Mouse (Mus musculus) spleen, postnatal 36 days (tissue): ENCODE data around the gene Hist1h3b.
"Not testable (repeated sequence)": the region's sequence is repeated elsewhere in the genome, so short reads cannot be mapped to it uniquely, and the experiment has no call there.

Experiments used
- DNase-seq, 2 experiments: peaks; one replicate each; pipeline ENCODE4 v3.0.0; 2022; ENCODE audit warnings: low spot score in 2 of 2, mixed read lengths in 1 of 2

Hist1h3b gene

GRCm38 (mm10) chr13:23753314-23754078 is 1.4 kb downstream of the Hist1h3b start:
- DNase-seq = no peak

GRCm38 (mm10) chr13:23755000-23755399 is 2.9 kb downstream of the Hist1h3b start:
- DNase-seq = no peak

- peak; percentile 93 to 97 for DNase-seq
Observed at GRCm38 (mm10) chr13:23756790-23757189, 4.7 kb downstream of the Hist1h3b start, which contains the start of gene Hist1h4b. Gene Hist1h4b, plus strand, starts transcription at chr13:23757013.

GRCm38 (mm10) chr13:23757211-23757773 is 5.2 kb downstream of the Hist1h3b start:
- DNase-seq = no peak

DNA sequence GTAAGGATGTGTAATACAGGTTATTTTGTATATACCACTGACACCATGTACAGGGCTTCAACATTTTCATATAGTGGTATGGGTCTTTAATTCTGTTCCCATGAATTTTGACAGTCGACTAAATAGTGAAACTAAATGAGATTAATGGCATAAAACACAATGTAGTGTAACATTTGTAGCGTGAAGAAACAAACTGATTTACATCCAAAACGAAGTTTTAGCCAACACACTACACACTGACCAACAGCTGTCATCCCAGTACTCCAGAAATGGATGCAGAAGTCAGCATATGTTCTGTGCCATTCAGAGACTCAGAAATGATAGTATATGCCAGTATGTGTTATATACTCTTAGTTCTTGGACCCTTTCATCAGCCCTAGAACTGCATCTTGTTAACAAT is 5.9 kb downstream of the Hist1h3b start:
- DNase-seq = no peak

DNA sequence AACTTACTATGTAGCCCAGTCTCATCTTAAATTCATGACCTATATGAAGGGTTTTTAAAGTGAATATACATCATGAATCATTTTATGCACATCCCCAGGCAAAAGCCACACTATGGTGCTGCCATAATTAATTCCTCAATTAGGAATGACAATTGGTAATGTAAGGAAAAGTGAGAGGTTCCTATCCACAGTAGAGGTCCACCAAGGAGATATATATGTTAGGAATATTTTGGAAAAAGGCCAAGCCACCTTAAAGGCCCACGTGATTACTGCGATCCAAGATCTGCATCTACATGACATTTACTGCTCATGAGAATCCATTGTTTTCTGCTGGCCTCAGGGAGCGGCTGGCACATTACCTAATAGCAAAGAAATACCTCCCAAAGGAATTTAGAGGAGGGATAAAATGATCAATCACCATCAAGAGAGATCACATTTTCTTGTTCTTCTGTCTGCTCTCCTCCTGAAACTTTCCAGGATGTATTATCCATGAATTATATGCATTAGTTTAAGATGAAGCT is 7.2 kb downstream of the Hist1h3b start:
- no peak for DNase-seq

DNA sequence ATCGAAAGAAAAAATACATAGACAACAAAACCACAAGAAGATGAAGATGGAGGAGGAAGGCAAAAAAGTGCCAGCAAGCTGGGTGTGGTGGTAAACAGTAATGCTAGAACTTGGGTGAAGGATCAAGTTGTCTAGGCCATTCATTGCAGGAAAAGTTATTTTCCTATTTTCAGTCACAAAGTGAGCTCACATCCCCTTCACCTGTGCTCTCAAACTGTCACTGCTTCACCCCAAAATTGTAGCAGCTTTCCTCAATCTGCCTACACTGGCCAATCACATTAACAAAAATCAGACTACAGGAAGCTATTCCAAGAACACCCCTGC is 7.8 kb downstream of the Hist1h3b start:
- DNase-seq = no peak

- DNase-seq = no peak
Observed at GRCm38 (mm10) chr13:23760240-23760971, 8.3 kb downstream of the Hist1h3b start.

GRCm38 (mm10) chr13:23760972-23761864 is 9.2 kb downstream of the Hist1h3b start, which contains the start of gene Hist1h4a:
Gene Hist1h4a, minus strand, starts transcription at chr13:23761230.
- DNase-seq = peak; percentile 96 to 97

GRCm38 (mm10) chr13:23761871-23762821 is 10.1 kb downstream of the Hist1h3b start, which contains the start of gene Hist1h3a:
Gene Hist1h3a, minus strand, starts transcription at chr13:23762386.
- DNase-seq = peak; percentile 72 to 83

DNA sequence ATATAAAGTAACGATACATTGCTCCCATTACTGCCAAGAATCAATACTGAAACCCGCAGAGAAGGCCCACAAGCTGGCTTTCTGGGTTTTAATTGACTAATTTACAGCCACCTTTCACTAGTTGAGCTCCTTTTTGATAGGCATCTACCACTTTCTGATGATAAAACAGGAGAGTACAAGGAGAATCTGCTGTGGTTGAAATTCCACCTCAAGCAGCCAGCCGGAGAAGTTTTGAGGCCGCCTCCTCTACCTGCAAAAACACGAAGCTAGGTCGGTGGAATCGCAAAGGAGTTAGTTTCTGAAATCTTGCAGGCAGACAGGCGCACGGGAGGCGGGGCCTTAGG is 11.1 kb downstream of the Hist1h3b start:
- DNase-seq = no peak

- DNase-seq = peak; percentile 88 to 90
Observed at GRCm38 (mm10) chr13:23763586-23764323, 11.7 kb downstream of the Hist1h3b start, which contains the start of gene Hist1h1a. Gene Hist1h1a, plus strand, starts transcription at chr13:23763666.

DNA sequence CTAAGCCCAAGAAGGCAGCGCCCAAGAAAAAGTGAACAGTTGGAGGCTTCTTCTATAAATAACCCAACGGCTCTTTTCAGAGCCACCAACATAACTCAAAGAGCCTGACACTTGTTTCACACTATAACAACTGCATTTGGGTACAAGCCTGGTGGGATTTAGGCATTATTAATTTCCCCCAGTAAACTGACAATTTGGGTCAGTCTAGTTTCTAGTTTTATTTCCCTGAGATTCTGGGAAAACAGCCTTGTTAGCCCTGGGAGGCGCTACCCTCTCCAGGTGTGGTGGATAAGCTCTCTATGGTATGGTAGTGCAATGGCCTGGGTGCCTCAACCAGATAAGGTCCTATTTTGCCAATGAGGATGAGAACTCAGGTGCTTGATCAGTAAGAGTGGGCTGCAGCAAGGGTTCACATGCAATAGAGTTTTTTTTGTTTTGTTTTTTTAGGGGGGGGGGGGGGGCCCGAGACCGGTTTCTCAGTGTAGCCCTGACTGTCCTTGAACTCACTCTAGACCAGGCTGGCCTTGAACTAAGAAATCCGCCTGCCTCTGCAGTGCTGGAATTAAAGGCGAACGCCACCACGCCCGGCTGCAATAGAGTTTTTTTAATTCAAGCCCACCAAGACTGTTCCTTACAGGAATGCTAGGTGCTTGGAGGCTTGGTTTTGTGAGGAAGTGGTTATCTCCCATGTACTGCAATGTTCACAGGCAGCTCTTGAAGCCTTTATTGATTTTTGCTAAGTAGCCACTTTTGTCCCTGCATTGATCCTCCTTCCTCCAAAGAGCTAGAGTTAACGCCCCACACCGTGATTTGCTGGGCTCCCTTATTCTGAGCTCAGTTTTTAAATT is 12.5 kb downstream of the Hist1h3b start:
- no peak for DNase-seq

GRCm38 (mm10) chr13:23765172-23765513 is 13.1 kb downstream of the Hist1h3b start:
- no peak for DNase-seq

- no peak for DNase-seq
Observed at GRCm38 (mm10) chr13:23766772-23767171, 14.7 kb downstream of the Hist1h3b start.

DNA sequence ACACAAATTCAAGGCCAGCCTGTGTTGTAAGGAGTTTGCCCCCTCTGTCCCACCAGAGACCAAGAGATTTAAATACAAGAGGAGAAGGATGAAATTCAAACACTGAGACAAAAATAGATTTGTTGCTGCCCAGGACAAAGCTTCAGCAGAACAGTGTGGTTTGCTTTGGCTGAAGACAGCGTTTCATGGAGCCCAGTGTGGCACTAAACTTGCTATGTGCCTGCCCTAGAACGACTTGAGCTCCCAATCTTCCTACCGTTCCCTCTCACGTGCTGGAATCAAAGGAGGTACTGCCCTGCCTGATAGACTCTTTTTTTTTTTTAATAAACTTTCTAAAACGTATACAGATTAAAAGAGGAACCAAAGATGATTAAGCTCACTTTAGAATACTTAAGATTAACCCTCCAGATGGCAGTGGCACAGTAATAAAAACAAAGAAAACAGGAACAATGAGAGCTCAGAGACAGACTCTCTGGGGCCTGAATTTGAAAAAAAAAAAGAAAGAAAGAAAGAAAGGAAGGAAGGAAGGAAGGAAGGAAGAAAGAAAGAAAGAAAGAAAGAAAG is 16.8 kb downstream of the Hist1h3b start:
- no peak for DNase-seq

GRCm38 (mm10) chr13:23769613-23770012 is 17.5 kb downstream of the Hist1h3b start, which contains the start of gene Trim38:
Gene Trim38, plus strand, starts transcription at chr13:23769913.
- DNase-seq = not testable (repeated sequence)
